Mouse (Mus musculus): ENCODE measurements around the gene Psmd12. TPM values are rescaled to one million over a fixed set of nuclear protein-coding genes. Genes with fewer than 3 reads are reported as not detected.

Psmd12 gene
- polyA plus RNA-seq, 1 experiment from 2014 or later = 178 TPM

Other genes starting within 250 kb of the Psmd12 start
- gene Pitpnc1, start 8.8 kb upstream of the Psmd12 start, polyA plus RNA-seq (2014; fragmentation: Nextera tagmentation; extraction: Ambion mirVana) = 9.7 and 10.9 TPM in 2 replicates
- 18.1 and 20.1 TPM in 2 replicates for gene Helz, start 68.4 kb downstream of the Psmd12 start, polyA plus RNA-seq (2014; fragmentation: Nextera tagmentation; extraction: Ambion mirVana)
- not detected in 2 replicates for gene Cacng1, start 237.0 kb downstream of the Psmd12 start, polyA plus RNA-seq (2014; fragmentation: Nextera tagmentation; extraction: Ambion mirVana)